Mouse (Mus musculus): Measurements from ENCODE around the gene Kdsr.

DNA sequence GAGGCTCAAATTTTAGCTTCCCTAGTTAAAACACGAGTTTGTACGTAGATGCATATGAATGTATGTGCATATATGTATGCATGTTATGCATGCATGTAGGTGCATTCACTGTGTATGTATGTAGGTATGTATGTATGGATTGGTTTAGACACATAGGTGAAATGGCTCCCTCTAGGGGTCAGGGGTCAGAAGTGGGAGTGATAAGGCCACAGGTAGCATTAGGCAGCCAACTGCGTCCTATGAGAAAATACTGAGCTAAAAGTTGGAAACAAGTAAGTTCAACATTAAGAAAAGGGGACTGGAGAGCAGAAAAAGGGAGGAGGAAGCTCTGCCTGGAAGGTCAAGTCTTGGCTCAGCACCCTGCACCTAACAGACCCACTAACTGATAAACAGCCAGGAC is 21.4 kb downstream of the Kdsr start:
- TF ChIP-seq CTCF (IDR thresholded peaks at IDR 0.05; ENCODE audit: control insufficient read depth, insufficient read depth, insufficient read length) (no peak), MYOG (IDR thresholded peaks at IDR 0.05; ENCODE audit: control insufficient read depth, extremely low read depth, insufficient read length) (no peak)
